Mouse (Mus musculus) CH12.LX (cell line): ENCODE data around the gene Tmem106c. TPM values are rescaled to one million over a fixed set of nuclear protein-coding genes. Genes with fewer than 3 reads are reported as not detected.

Experiments
- DNase-seq: peaks from one replicate; pipeline ENCODE4 v3.0.0-alpha.2; 2013; ENCODE audit errors: extremely low read depth
- H3K27ac ChIP-seq: 2 replicates; pipeline ENCODE4 v1.5.1; 2012; ENCODE audit warnings: low read depth, mild to moderate bottlenecking, control low read depth, moderate library complexity; ENCODE audit not compliant: insufficient read depth
- H3K27me3 ChIP-seq: replicated peaks from 2 replicates; pipeline ENCODE3; 2012; ENCODE audit warnings: inconsistent platforms
- H3K36me3 ChIP-seq, 2 experiments: replicated peaks in 1 of 2; 2 replicates each; pipeline versions ENCODE3 to v1.6.1; 2012; ENCODE audit warnings: inconsistent platforms in 1 of 2, low read length in 1 of 2, mild to moderate bottlenecking in 1 of 2, mixed read lengths in 1 of 2, moderate library complexity in 1 of 2; ENCODE audit not compliant: control insufficient read depth in 1 of 2, insufficient read depth in 1 of 2
- H3K4me1 ChIP-seq, 2 experiments: 2 replicates each; pipeline ENCODE4 v1.6.1; 2012; ENCODE audit warnings: inconsistent platforms in 1 of 2, moderate library complexity in 1 of 2; ENCODE audit not compliant: insufficient read depth in 2 of 2, control insufficient read depth in 1 of 2
- H3K4me2 ChIP-seq: 2 replicates; pipeline ENCODE4 v1.6.1; 2012; ENCODE audit warnings: low read depth, mild to moderate bottlenecking, control low read depth; ENCODE audit not compliant: poor library complexity, insufficient read depth, severe bottlenecking
- H3K4me3 ChIP-seq, 3 experiments: fragments of 150-350 bp in 1 of 3; sonication (generic) in 1 of 3; replicated peaks in 1 of 3; 2 replicates each; pipeline versions ENCODE3 to v1.5.1; 2011 to 2012; ENCODE audit warnings: low read depth in 2 of 3, low read length in 2 of 3, mild to moderate bottlenecking in 2 of 3, moderate library complexity in 2 of 3, control low read depth in 1 of 3, improper control_type of control experiment in 1 of 3, inconsistent platforms in 1 of 3, mixed read lengths in 1 of 3; ENCODE audit not compliant: poor library complexity in 1 of 3
- H3K79me2 ChIP-seq: replicated peaks from 2 replicates; pipeline ENCODE4 v1.6.1; 2012; ENCODE audit warnings: mild to moderate bottlenecking, moderate library complexity; ENCODE audit not compliant: control insufficient read depth, poor library complexity, insufficient read depth, severe bottlenecking; ENCODE audit errors: extremely low read depth
- H3K9ac ChIP-seq: 2 replicates; pipeline ENCODE4 v1.6.1; 2012; ENCODE audit warnings: low read depth, mild to moderate bottlenecking, control low read depth, moderate library complexity; ENCODE audit not compliant: insufficient read depth
- H3K9me3 ChIP-seq: replicated peaks from 2 replicates; pipeline ENCODE3; 2012; ENCODE audit warnings: low read length, inconsistent platforms, mixed read lengths
- CHD1 ChIP-seq: IDR thresholded peaks from 2 replicates; pipeline ENCODE4 v1.6.1; 2012; ENCODE audit warnings: low read depth, low read length, improper control_type of control experiment, inconsistent platforms
- CHD2 ChIP-seq: IDR thresholded peaks from 2 replicates; pipeline ENCODE4 v1.6.1; 2011; ENCODE audit warnings: low read length, improper control_type of control experiment
- CTCF ChIP-seq, 2 experiments: IDR thresholded peaks in 1 of 2; conservative IDR thresholded peaks in 1 of 2; 2 replicates each; pipeline ENCODE4 v1.5.1; 2011 to 2012; ENCODE audit warnings: low read depth in 2 of 2, low read length in 2 of 2, improper control_type of control experiment in 1 of 2, inconsistent platforms in 1 of 2, mild to moderate bottlenecking in 1 of 2, moderate library complexity in 1 of 2
- E2F4 ChIP-seq: IDR thresholded peaks from 2 replicates; pipeline ENCODE4 v1.6.1; 2011; ENCODE audit warnings: low read depth, low read length, improper control_type of control experiment; ENCODE audit not compliant: insufficient replicate concordance
- ETS1 ChIP-seq: conservative IDR thresholded peaks from 2 replicates; pipeline ENCODE4 v1.6.1; 2012; ENCODE audit warnings: low read depth, mild to moderate bottlenecking, inconsistent platforms, low read length, improper control_type of control experiment, moderate library complexity
- GABPA ChIP-seq: IDR thresholded peaks from 2 replicates; pipeline ENCODE4 v1.6.1; 2012; ENCODE audit warnings: low read depth, low read length, improper control_type of control experiment, inconsistent platforms; ENCODE audit not compliant: insufficient replicate concordance
- JUN ChIP-seq: IDR thresholded peaks from 2 replicates; pipeline ENCODE4 v1.6.1; 2011; ENCODE audit warnings: low read depth, mild to moderate bottlenecking, low read length, improper control_type of control experiment, moderate library complexity; ENCODE audit not compliant: insufficient read depth
- KAT2A ChIP-seq: IDR thresholded peaks from 2 replicates; pipeline ENCODE4 v1.6.1; 2012; ENCODE audit warnings: low read length, improper control_type of control experiment, inconsistent platforms; ENCODE audit not compliant: insufficient replicate concordance
- MAFK ChIP-seq: IDR thresholded peaks from 2 replicates; pipeline ENCODE4 v1.6.1; 2011; ENCODE audit warnings: low read length, improper control_type of control experiment; ENCODE audit not compliant: insufficient replicate concordance
- MAX ChIP-seq: IDR thresholded peaks from 2 replicates; pipeline ENCODE4 v1.6.1; 2011; ENCODE audit warnings: low read length, improper control_type of control experiment
- MEF2A ChIP-seq: IDR thresholded peaks from 2 replicates; pipeline ENCODE4 v1.6.1; 2014; ENCODE audit warnings: low read depth, mild to moderate bottlenecking, inconsistent platforms, low read length, improper control_type of control experiment, borderline replicate concordance
- MXI1 ChIP-seq: IDR thresholded peaks from 2 replicates; pipeline ENCODE4 v1.6.1; 2011; ENCODE audit warnings: mild to moderate bottlenecking, low read depth, low read length, improper control_type of control experiment
- MYC ChIP-seq: IDR thresholded peaks from 2 replicates; pipeline ENCODE4 v1.6.1; 2011; ENCODE audit warnings: low read depth, mild to moderate bottlenecking, improper control_type of control experiment, low read length
- NRF1 ChIP-seq: IDR thresholded peaks from 2 replicates; pipeline ENCODE4 v1.6.1; 2014; ENCODE audit warnings: low read depth, mild to moderate bottlenecking, inconsistent platforms, low read length, improper control_type of control experiment, moderate library complexity
- POLR2A ChIP-seq: IDR thresholded peaks from 2 replicates; pipeline ENCODE4 v1.6.1; 2011; ENCODE audit warnings: low read depth, mild to moderate bottlenecking, improper control_type of control experiment, low read length
- POLR2AphosphoS2 ChIP-seq: IDR thresholded peaks from 2 replicates; pipeline ENCODE4 v1.6.1; 2011; ENCODE audit warnings: low read depth, low read length, improper control_type of control experiment
- SIN3A ChIP-seq: IDR thresholded peaks from 2 replicates; pipeline ENCODE4 v1.6.1; 2012; ENCODE audit warnings: low read length, improper control_type of control experiment, inconsistent platforms
- SMC3 ChIP-seq: IDR thresholded peaks from 2 replicates; pipeline ENCODE4 v1.6.1; 2011; ENCODE audit warnings: low read depth, low read length, improper control_type of control experiment
- TBP ChIP-seq: conservative IDR thresholded peaks from 2 replicates; pipeline ENCODE4 v1.6.1; 2011; ENCODE audit warnings: low read depth, low read length, improper control_type of control experiment
- TCF12 ChIP-seq: IDR thresholded peaks from 2 replicates; pipeline ENCODE4 v1.6.1; 2014; ENCODE audit warnings: low read depth, mild to moderate bottlenecking, inconsistent platforms, low read length, improper control_type of control experiment
- UBTF ChIP-seq: IDR thresholded peaks from 2 replicates; pipeline ENCODE4 v1.6.1; 2012; ENCODE audit warnings: low read depth, mild to moderate bottlenecking, inconsistent platforms, low read length, improper control_type of control experiment, moderate library complexity
- USF1 ChIP-seq: IDR thresholded peaks from 2 replicates; pipeline ENCODE4 v1.6.1; 2014; ENCODE audit warnings: low read depth, mild to moderate bottlenecking, inconsistent platforms, low read length, improper control_type of control experiment
- USF2 ChIP-seq: conservative IDR thresholded peaks from 2 replicates; pipeline ENCODE4 v1.6.1; 2011; ENCODE audit warnings: low read depth, low read length, improper control_type of control experiment
- ZC3H11A ChIP-seq: IDR thresholded peaks from 2 replicates; pipeline ENCODE4 v1.6.1; 2012; ENCODE audit warnings: low read depth, mild to moderate bottlenecking, inconsistent platforms, low read length, improper control_type of control experiment
- ZNF384 ChIP-seq: IDR thresholded peaks from 2 replicates; pipeline ENCODE4 v1.6.1; 2012; ENCODE audit warnings: low read depth, low read length, improper control_type of control experiment, inconsistent platforms
- dilution Hi-C: fragments of 300-500 bp; cut with MboI; formaldehyde crosslinking; loops from 2 replicates; pipeline ENCODE4 v1.14.3; 2020; ENCODE audit warnings: low sequenced_read_pairs; ENCODE audit not compliant: extremely low pct_unique_long_range_greater_than_20kb, extremely low pct_ligation_motif_present
- in situ Hi-C: fragments of 300-500 bp; cut with MboI; formaldehyde crosslinking; loops from 3 replicates; pipeline ENCODE4 v1.14.3; 2019; ENCODE audit warnings: low sequenced_read_pairs, low pct_ligation_motif_present, low pct_unique_long_range_greater_than_20kb, mixed read lengths
- polyA plus RNA-seq: library from polyadenylated mRNA; unstranded; fragments of >175 nt; gene quantifications from 2 replicates; pipeline ENCODE4 v1.2.1, GENCODE M21; 2012; ENCODE audit warnings: low read depth; ENCODE audit not compliant: insufficient read length
- total RNA-seq, 2 experiments: library from RNA; depleted of rRNA; stranded (reverse); fragments of 300-350 nt in 1 of 2; fragments of >200 nt in 1 of 2; gene quantifications; 2 replicates each; pipeline ENCODE4 v1.2.3; 2012 to 2014

Gene Tmem106c
- total and polyA plus RNA-seq, 3 experiments = 18.5 to 25.7 (median 25.5) TPM

- H3K9ac ChIP-seq = no peak overlapping the region
- no peaks in the 10 kb centered on the region for H3K9me3 ChIP-seq
- in situ Hi-C loops = no loop called here
- TF ChIP-seq POLR2AphosphoS2 (no peak), MAX (no peak), TBP (no peak), SIN3A (no peak), ZC3H11A (no peak), MAFK (no peak), TCF12 (no peak), ZNF384 (no peak), MYC (no peak)
- TF ChIP-seq, all 38 proteins: peak for 0
- dilution Hi-C loops = no loop called here
- no peak overlapping the region for H3K4me3 ChIP-seq
- peaks cover 0 to 11% of the 10 kb centered on the region in 2 experiments; a peak in 2 of 4 replicates for H3K4me1 ChIP-seq
- H3K4me2 ChIP-seq = no peak overlapping the region
- H3K36me3 ChIP-seq = no peaks in the 10 kb centered on the region
- H3K27ac ChIP-seq = no peak overlapping the region
- DNase-seq = no peak
- H3K79me2 ChIP-seq = no peaks in the 10 kb centered on the region
- peaks cover 14% of the 10 kb centered on the region for H3K27me3 ChIP-seq
These were observed 43.7 kb upstream of the Tmem106c start for GRCm38 (mm10) chr15:97920306-97920705.

GRCm38 (mm10) chr15:97921796-97922195 is 42.2 kb upstream of the Tmem106c start:
- dilution Hi-C loops = no loop called here

GRCm38 (mm10) chr15:97922421-97922820 is 41.6 kb upstream of the Tmem106c start:
- TF ChIP-seq USF1 = no peak
- TF ChIP-seq ETS1 = no peak
- no peak for TF ChIP-seq NRF1
- TF ChIP-seq TBP = no peak
- TF ChIP-seq ZC3H11A = no peak
- TF ChIP-seq CTCF (conservative IDR thresholded peaks at IDR 0.05 in 1 of 2, IDR thresholded peaks at IDR 0.05 in 1 of 2; ENCODE audit: low read depth in 2 of 2, low read length in 2 of 2) = no peak
- no peak for TF ChIP-seq ZNF384
- TF ChIP-seq E2F4 = no peak
- no peak for TF ChIP-seq CHD1
- no peak for TF ChIP-seq MXI1
- no peak for TF ChIP-seq JUN
- no peak for TF ChIP-seq TCF12
- TF ChIP-seq MYC = no peak
- TF ChIP-seq SMC3 = no peak
- TF ChIP-seq MEF2A = no peak
- no peak for TF ChIP-seq CHD2
- TF ChIP-seq KAT2A = no peak
- Histone ChIP-seq H3K27ac (no peak overlapping the region), H3K9ac (no peak overlapping the region), H3K79me2 (no peaks in the 10 kb centered on the region), H3K36me3 (no peaks in the 10 kb centered on the region), H3K4me2 (no peak overlapping the region), H3K27me3 (peaks cover 4% of the 10 kb centered on the region), H3K9me3 (no peaks in the 10 kb centered on the region), H3K4me1 (peaks cover 0 to 10% of the 10 kb centered on the region in 2 experiments; a peak in 2 of 4 replicates), H3K4me3 (no peak overlapping the region)
- dilution Hi-C loops = no loop called here
- in situ Hi-C loops = no loop called here
- no peak for DNase-seq

More at GRCm38 (mm10) chr15:97921796-97922195, 42.2 kb upstream of the Tmem106c start:
- no peaks in the 10 kb centered on the region for H3K79me2 ChIP-seq
- H3K4me2 ChIP-seq = no peak overlapping the region
- in situ Hi-C loops = no loop called here
- peaks cover 0 to 11% of the 10 kb centered on the region in 2 experiments; a peak in 2 of 4 replicates for H3K4me1 ChIP-seq
- no peak overlapping the region for H3K27ac ChIP-seq
- no peak overlapping the region for H3K9ac ChIP-seq
- no peak overlapping the region for H3K4me3 ChIP-seq
- no peak for DNase-seq
- no peaks in the 10 kb centered on the region for H3K9me3 ChIP-seq
- no peaks in the 10 kb centered on the region for H3K36me3 ChIP-seq
- TF ChIP-seq MEF2A (no peak), SMC3 (no peak), MYC (no peak), CTCF (conservative IDR thresholded peaks at IDR 0.05 in 1 of 2, IDR thresholded peaks at IDR 0.05 in 1 of 2; ENCODE audit: low read depth in 2 of 2, low read length in 2 of 2) (no peak), POLR2A (no peak), ZC3H11A (no peak), GABPA (no peak), USF2 (no peak), ZNF384 (no peak), UBTF (no peak), ETS1 (no peak), MXI1 (no peak)
- TF ChIP-seq, all 38 proteins: peak for 0
- H3K27me3 ChIP-seq = peaks cover 8% of the 10 kb centered on the region
